20 mouse cellular contexts compared by ENCODE assay signal in genomic region chr2:90754188-90754587, GRCm38 (mm10). TPM values are rescaled to one million over a fixed set of nuclear protein-coding genes. Genes with fewer than 3 reads are reported as not detected.
"Had no signal": no experiment of that assay in that cellular context is flagged by ENCODE, and none has a peak within 500 bp of the region (broad histone marks: within the 10 kb centered on the region; RNA-seq: fewer than 3 reads in every experiment).

No protein-coding gene starts in this region.

- H3K9ac ChIP-seq: lung, embryonic 14.5 days; midbrain, embryonic 12.5 days; neural tube, embryonic 13.5 days; neural tube, embryonic 15.5 days had no signal

- H3K27me3 ChIP-seq: megakaryocyte, embryonic 14.5 days; midbrain, embryonic 12.5 days; neural tube, embryonic 13.5 days; neural tube, embryonic 15.5 days had no signal

- H3K9me3 ChIP-seq: megakaryocyte, embryonic 14.5 days; midbrain, embryonic 10.5 days; midbrain, embryonic 12.5 days; neural tube, embryonic 13.5 days; neural tube, embryonic 15.5 days had no signal

- H3K27ac ChIP-seq: midbrain, embryonic 10.5 days; midbrain, embryonic 12.5 days; neural tube, embryonic 13.5 days; neural tube, embryonic 15.5 days had no signal

- H3K4me3 ChIP-seq: megakaryocyte, embryonic 14.5 days; midbrain, embryonic 10.5 days; midbrain, embryonic 12.5 days; myocyte; neural tube, embryonic 13.5 days; neural tube, embryonic 15.5 days had no signal

- H3K4me2 ChIP-seq: lung, embryonic 14.5 days; midbrain, embryonic 12.5 days; neural tube, embryonic 13.5 days; neural tube, embryonic 15.5 days had no signal

- ATAC-seq: midbrain, embryonic 16.5 days had no signal

- DNase-seq: lung, adult 18-20 months; lung, embryonic 14.5 days; lung, postnatal 10 days; lung, postnatal 4 days; midbrain, embryonic 14.5 days; retina, postnatal 1 day; right cerebral cortex, adult 18-20 months; right cerebral cortex, postnatal 25 days; right cerebral cortex, postnatal 4 days; spleen, adult 18-20 months; thymus, adult 18-20 months; thymus, postnatal 14 days; thymus, postnatal 36 days had no signal

- H3K4me1 ChIP-seq: midbrain, embryonic 10.5 days had no signal

RNA-seq across cellular contexts. Expression of gene Agbl2, which starts 28.3 kb away (rescaled TPM):
- polyA plus RNA-seq: myocyte had no signal
